Mouse (Mus musculus): ENCODE measurements around the gene Cldn22. TPM values are rescaled to one million over a fixed set of nuclear protein-coding genes. Genes with fewer than 3 reads are reported as not detected.

Gene Cldn22
- not detected in 2 replicates for polyA plus RNA-seq (2014; fragmentation: Nextera tagmentation; extraction: Ambion mirVana)

- Histone ChIP-seq H3K9me3 (ENCODE audit: control insufficient read depth, low read length) (no peaks in the 10 kb centered on the region), H3K36me3 (ENCODE audit: control insufficient read depth, insufficient read depth, low read length) (peaks cover 7% of the 10 kb centered on the region; the same call in 1 of the 2 replicates), H3K9ac (ENCODE audit: low read depth, low read length) (no peak within 1 kb of the TSS), H3K4me1 (ENCODE audit: control insufficient read depth, insufficient read depth, low read length) (peaks cover 5% of the 10 kb centered on the region; the same call in 1 of the 2 replicates), H3K4me3 (ENCODE audit: low read length) (no peak within 1 kb of the TSS), H3K4me2 (replicated peaks; ENCODE audit: low read depth, low read length) (no peak within 1 kb of the TSS), H3K27ac (ENCODE audit: low read depth, low read length) (no peak within 1 kb of the TSS), H3K27me3 (ENCODE audit: control insufficient read depth, insufficient read depth, low read length) (no peaks in the 10 kb centered on the region)
- 79% methylated on average over 13 of the region's 13 CpGs for WGBS
- ATAC-seq (ENCODE audit: low FRiP score, low TSS enrichment): no peak
These were observed at the start of gene Cldn22 for GRCm38 (mm10) chr8:47824182-47824581. TSS of gene Cldn22 (plus strand) at chr8:47824482.

DNA sequence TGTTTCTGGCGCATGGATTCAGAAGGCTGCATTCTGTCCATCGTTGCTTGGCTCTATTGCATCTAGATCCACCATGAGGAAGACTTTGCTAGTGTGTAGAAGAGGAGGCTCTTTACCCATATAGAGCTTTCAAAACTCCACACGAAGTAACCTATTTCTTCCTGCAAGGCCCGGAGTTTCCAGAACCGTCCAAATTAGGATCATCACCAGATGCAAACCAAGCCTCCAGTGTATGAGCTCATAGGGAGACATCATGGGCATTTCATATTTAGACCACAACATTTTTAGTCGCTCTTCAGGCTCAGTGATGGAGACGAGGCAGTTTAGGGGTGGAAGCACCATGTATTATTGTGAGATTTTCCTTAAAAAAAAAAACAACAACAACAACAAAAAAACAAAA is 46.9 kb upstream of the Cldn22 start:
- H3K4me1 ChIP-seq (ENCODE audit: control insufficient read depth, insufficient read depth, low read length): no peaks in the 10 kb centered on the region
- no peak overlapping the region for H3K4me3 ChIP-seq (ENCODE audit: low read length)
- H3K27me3 ChIP-seq (ENCODE audit: control insufficient read depth, insufficient read depth, low read length): no peaks in the 10 kb centered on the region
- no peak overlapping the region for H3K4me2 ChIP-seq (replicated peaks; ENCODE audit: low read depth, low read length)
- no peaks in the 10 kb centered on the region for H3K9me3 ChIP-seq (ENCODE audit: control insufficient read depth, low read length)
- no peak for ATAC-seq (ENCODE audit: low FRiP score, low TSS enrichment)
- WGBS: 93% methylated on average over 7 of the region's 7 CpGs
- H3K36me3 ChIP-seq (ENCODE audit: control insufficient read depth, insufficient read depth, low read length): no peaks in the 10 kb centered on the region
- H3K9ac ChIP-seq (ENCODE audit: low read depth, low read length): no peak overlapping the region
- no peak overlapping the region for H3K27ac ChIP-seq (ENCODE audit: low read depth, low read length)

DNA sequence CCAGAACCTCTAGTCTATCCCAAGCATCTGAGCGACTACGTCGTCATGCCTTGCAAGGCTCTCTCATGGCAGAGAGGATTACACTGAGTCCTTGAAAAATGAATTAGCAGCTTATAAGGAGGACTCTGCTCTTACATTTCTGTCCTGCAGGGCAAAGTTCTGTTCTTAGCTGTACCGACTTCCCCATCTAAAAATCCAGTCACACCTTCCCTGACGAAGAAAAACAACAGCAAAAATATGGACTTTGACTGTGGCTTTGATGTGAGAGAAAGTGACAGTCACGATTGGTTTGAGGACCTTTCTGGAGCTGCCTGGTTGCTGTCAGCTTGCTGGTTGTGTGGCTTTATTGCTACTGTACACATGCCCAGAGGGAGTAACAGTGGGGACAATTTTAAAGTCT is 44.7 kb upstream of the Cldn22 start:
- WGBS: 79% methylated on average over 6 of the region's 6 CpGs
- ATAC-seq (ENCODE audit: low FRiP score, low TSS enrichment): no peak
- no peak overlapping the region for H3K4me2 ChIP-seq (replicated peaks; ENCODE audit: low read depth, low read length)
- H3K36me3 ChIP-seq (ENCODE audit: control insufficient read depth, insufficient read depth, low read length): no peaks in the 10 kb centered on the region
- no peaks in the 10 kb centered on the region for H3K27me3 ChIP-seq (ENCODE audit: control insufficient read depth, insufficient read depth, low read length)
- no peak overlapping the region for H3K9ac ChIP-seq (ENCODE audit: low read depth, low read length)
- no peaks in the 10 kb centered on the region for H3K4me1 ChIP-seq (ENCODE audit: control insufficient read depth, insufficient read depth, low read length)
- no peak overlapping the region for H3K27ac ChIP-seq (ENCODE audit: low read depth, low read length)
- H3K4me3 ChIP-seq (ENCODE audit: low read length): no peak overlapping the region
- no peaks in the 10 kb centered on the region for H3K9me3 ChIP-seq (ENCODE audit: control insufficient read depth, low read length)

DNA sequence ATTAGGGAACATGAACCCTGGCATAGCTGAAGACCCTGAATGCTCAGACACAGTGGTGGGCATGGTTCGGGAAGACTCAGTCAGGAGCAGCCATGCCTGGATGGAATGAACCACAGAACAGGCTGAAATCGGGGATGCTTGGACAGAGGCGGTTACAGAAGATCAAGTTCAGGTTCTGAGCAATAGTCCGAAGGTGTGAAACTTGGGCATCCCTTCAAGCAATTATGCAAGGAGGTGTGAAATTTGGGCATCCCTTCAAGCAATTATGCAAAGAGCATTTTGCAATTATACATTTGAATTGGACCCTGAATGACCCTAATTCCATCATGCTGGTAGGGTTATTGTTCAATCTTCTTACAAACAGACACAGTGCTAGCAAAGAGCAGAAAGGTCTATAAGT is 42.4 kb upstream of the Cldn22 start:
- Histone ChIP-seq H3K4me2 (replicated peaks; ENCODE audit: low read depth, low read length) (no peak overlapping the region), H3K9ac (ENCODE audit: low read depth, low read length) (no peak overlapping the region), H3K4me1 (ENCODE audit: control insufficient read depth, insufficient read depth, low read length) (no peaks in the 10 kb centered on the region), H3K36me3 (ENCODE audit: control insufficient read depth, insufficient read depth, low read length) (no peaks in the 10 kb centered on the region), H3K4me3 (ENCODE audit: low read length) (no peak overlapping the region), H3K27me3 (ENCODE audit: control insufficient read depth, insufficient read depth, low read length) (no peaks in the 10 kb centered on the region), H3K27ac (ENCODE audit: low read depth, low read length) (no peak overlapping the region), H3K9me3 (ENCODE audit: control insufficient read depth, low read length) (peaks cover 4% of the 10 kb centered on the region; the same call in 1 of the 2 replicates)
- WGBS: 88% methylated on average over 4 of the region's 4 CpGs
- ATAC-seq (ENCODE audit: low FRiP score, low TSS enrichment): no peak

DNA sequence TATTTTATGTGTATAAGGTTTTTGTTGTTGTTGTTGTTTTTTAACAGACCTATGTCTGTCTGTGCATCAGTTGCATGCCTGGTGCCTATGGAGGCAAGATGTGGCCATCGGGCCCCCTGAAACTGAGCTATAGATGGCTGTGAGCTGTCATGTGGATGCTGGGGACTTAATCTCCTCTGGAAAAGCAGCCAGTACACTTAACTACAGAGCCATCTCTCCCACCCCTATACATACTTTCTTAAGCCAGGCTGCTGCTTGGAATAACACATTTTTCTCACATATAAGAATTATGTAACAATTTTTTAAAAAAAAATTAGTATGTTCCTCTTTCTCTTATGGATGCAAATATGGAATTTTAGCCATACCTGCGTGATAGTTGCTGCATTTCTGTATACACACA is 40.7 kb upstream of the Cldn22 start:
- WGBS: 93% methylated on average over 2 of the region's 2 CpGs
- H3K27ac ChIP-seq (ENCODE audit: low read depth, low read length): no peak overlapping the region
- no peak overlapping the region for H3K4me2 ChIP-seq (replicated peaks; ENCODE audit: low read depth, low read length)
- H3K4me3 ChIP-seq (ENCODE audit: low read length): no peak overlapping the region
- H3K9me3 ChIP-seq (ENCODE audit: control insufficient read depth, low read length): peaks cover 4% of the 10 kb centered on the region; the same call in 1 of the 2 replicates
- no peaks in the 10 kb centered on the region for H3K36me3 ChIP-seq (ENCODE audit: control insufficient read depth, insufficient read depth, low read length)
- H3K9ac ChIP-seq (ENCODE audit: low read depth, low read length): no peak overlapping the region
- no peaks in the 10 kb centered on the region for H3K27me3 ChIP-seq (ENCODE audit: control insufficient read depth, insufficient read depth, low read length)
- H3K4me1 ChIP-seq (ENCODE audit: control insufficient read depth, insufficient read depth, low read length): no peaks in the 10 kb centered on the region
- ATAC-seq (ENCODE audit: low FRiP score, low TSS enrichment): no peak

DNA sequence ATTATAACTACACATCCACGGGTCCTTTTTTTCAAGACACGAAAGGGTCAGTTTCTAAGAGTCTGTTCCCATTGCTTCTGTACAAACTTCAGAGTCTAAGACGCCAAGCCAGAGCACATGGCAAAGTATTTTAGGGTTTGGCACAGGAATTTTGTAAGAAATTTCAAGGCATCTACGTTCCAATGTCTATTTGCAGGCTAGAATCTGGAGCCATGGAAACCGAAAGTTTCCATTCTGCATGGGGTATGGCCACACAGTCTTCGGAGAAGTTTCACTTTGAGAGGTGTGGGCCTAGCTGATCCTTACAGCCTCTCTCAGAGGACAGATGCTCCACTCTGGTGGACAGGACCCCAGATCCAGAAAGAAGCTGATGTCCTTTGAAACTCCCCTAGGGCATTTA is 40.3 kb upstream of the Cldn22 start:
- H3K4me2 ChIP-seq (replicated peaks; ENCODE audit: low read depth, low read length): no peak overlapping the region
- peaks cover 4% of the 10 kb centered on the region; the same call in 1 of the 2 replicates for H3K9me3 ChIP-seq (ENCODE audit: control insufficient read depth, low read length)
- H3K36me3 ChIP-seq (ENCODE audit: control insufficient read depth, insufficient read depth, low read length): no peaks in the 10 kb centered on the region
- no peak overlapping the region for H3K9ac ChIP-seq (ENCODE audit: low read depth, low read length)
- H3K4me3 ChIP-seq (ENCODE audit: low read length): no peak overlapping the region
- H3K27me3 ChIP-seq (ENCODE audit: control insufficient read depth, insufficient read depth, low read length): no peaks in the 10 kb centered on the region
- WGBS: 90% methylated on average over 6 of the region's 6 CpGs
- ATAC-seq (ENCODE audit: low FRiP score, low TSS enrichment): no peak
- H3K4me1 ChIP-seq (ENCODE audit: control insufficient read depth, insufficient read depth, low read length): no peaks in the 10 kb centered on the region
- H3K27ac ChIP-seq (ENCODE audit: low read depth, low read length): no peak overlapping the region

- ATAC-seq (ENCODE audit: low FRiP score, low TSS enrichment): no peak
- no peak overlapping the region for H3K4me2 ChIP-seq (replicated peaks; ENCODE audit: low read depth, low read length)
- WGBS: 73% methylated on average over 7 of the region's 7 CpGs
- no peaks in the 10 kb centered on the region for H3K27me3 ChIP-seq (ENCODE audit: control insufficient read depth, insufficient read depth, low read length)
- H3K36me3 ChIP-seq (ENCODE audit: control insufficient read depth, insufficient read depth, low read length): no peaks in the 10 kb centered on the region
- H3K9ac ChIP-seq (ENCODE audit: low read depth, low read length): no peak overlapping the region
- peaks cover 4% of the 10 kb centered on the region; the same call in 1 of the 2 replicates for H3K9me3 ChIP-seq (ENCODE audit: control insufficient read depth, low read length)
- no peaks in the 10 kb centered on the region for H3K4me1 ChIP-seq (ENCODE audit: control insufficient read depth, insufficient read depth, low read length)
- H3K27ac ChIP-seq (ENCODE audit: low read depth, low read length): no peak overlapping the region
- no peak overlapping the region for H3K4me3 ChIP-seq (ENCODE audit: low read length)
These were observed 39.8 kb upstream of the Cldn22 start for GRCm38 (mm10) chr8:47784436-47784835.

DNA sequence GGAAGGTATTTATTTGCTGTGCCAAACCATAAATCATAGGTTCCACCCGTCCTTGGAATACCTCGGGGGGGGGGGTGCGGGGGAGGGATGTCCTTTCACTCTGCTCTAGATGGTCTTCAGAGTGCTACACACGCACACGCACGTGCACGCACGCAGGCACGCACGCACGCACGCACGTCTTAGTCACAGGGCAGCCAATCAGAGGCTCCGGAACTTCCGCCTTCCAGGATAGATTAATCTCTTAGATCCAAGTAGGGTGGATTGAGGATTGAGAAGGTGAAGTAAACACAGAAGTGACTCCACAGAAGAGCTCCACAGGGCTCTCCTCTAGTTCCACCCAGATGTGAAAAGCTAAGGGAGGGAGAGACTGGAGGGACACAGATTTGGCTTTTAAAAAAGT is 38.0 kb upstream of the Cldn22 start:
- Histone ChIP-seq H3K27me3 (ENCODE audit: control insufficient read depth, insufficient read depth, low read length) (no peaks in the 10 kb centered on the region), H3K4me2 (replicated peaks; ENCODE audit: low read depth, low read length) (no peak overlapping the region), H3K36me3 (ENCODE audit: control insufficient read depth, insufficient read depth, low read length) (no peaks in the 10 kb centered on the region), H3K9ac (ENCODE audit: low read depth, low read length) (no peak overlapping the region), H3K4me1 (ENCODE audit: control insufficient read depth, insufficient read depth, low read length) (no peaks in the 10 kb centered on the region), H3K27ac (ENCODE audit: low read depth, low read length) (no peak overlapping the region), H3K4me3 (ENCODE audit: low read length) (no peak overlapping the region), H3K9me3 (ENCODE audit: control insufficient read depth, low read length) (peaks cover 4% of the 10 kb centered on the region; the same call in 1 of the 2 replicates)
- 89% methylated on average over 15 of the region's 15 CpGs for WGBS
- no peak for ATAC-seq (ENCODE audit: low FRiP score, low TSS enrichment)

GRCm38 (mm10) chr8:47787705-47788104 is 36.6 kb upstream of the Cldn22 start:
- Histone ChIP-seq H3K27ac (ENCODE audit: low read depth, low read length) (no peak overlapping the region), H3K4me1 (ENCODE audit: control insufficient read depth, insufficient read depth, low read length) (no peaks in the 10 kb centered on the region), H3K9ac (ENCODE audit: low read depth, low read length) (no peak overlapping the region), H3K9me3 (ENCODE audit: control insufficient read depth, low read length) (peaks cover 4% of the 10 kb centered on the region; the same call in 1 of the 2 replicates), H3K36me3 (ENCODE audit: control insufficient read depth, insufficient read depth, low read length) (no peaks in the 10 kb centered on the region), H3K27me3 (ENCODE audit: control insufficient read depth, insufficient read depth, low read length) (no peaks in the 10 kb centered on the region), H3K4me2 (replicated peaks; ENCODE audit: low read depth, low read length) (no peak overlapping the region), H3K4me3 (ENCODE audit: low read length) (no peak overlapping the region)
- peak; percentile 46; the same call in 1 of the 2 replicates for ATAC-seq (ENCODE audit: low FRiP score, low TSS enrichment)
- 35% methylated on average over 10 of the region's 10 CpGs for WGBS

Data from kidney, embryonic 14.5 days (tissue).